Mouse (Mus musculus) gastrocnemius, postnatal 10 days (tissue): ENCODE results near the gene Gpr161. TPM values are rescaled to one million over a fixed set of nuclear protein-coding genes. Genes with fewer than 3 reads are reported as not detected.
"Not testable (repeated sequence)": the region's sequence is repeated elsewhere in the genome, so short reads cannot be mapped to it uniquely, and the experiment has no call there.

Experiments
- DNase-seq: peaks from one replicate; pipeline ENCODE4 v3.0.0; 2021; ENCODE audit warnings: mixed read lengths
- total RNA-seq, 2 experiments: library from RNA; stranded (reverse); gene quantifications; 2 replicates each; pipeline ENCODE4 v1.2.3; 2021

Gene Gpr161
- total RNA-seq, 2 experiments from 2014 or later = 3.9 to 4.2 TPM

GRCm38 (mm10) chr1:165316361-165316760, 20.8 kb downstream of the Gpr161 start:
- no peak for DNase-seq

- peak; percentile 87 for DNase-seq
Measured at GRCm38 (mm10) chr1:165320141-165320934, 24.7 kb downstream of the Gpr161 start.

GRCm38 (mm10) chr1:165321393-165321861, 25.8 kb downstream of the Gpr161 start:
- peak; percentile 26 for DNase-seq

- DNase-seq = no peak
Measured at GRCm38 (mm10) chr1:165321891-165322290, 26.3 kb downstream of the Gpr161 start.

- DNase-seq = no peak
Measured at GRCm38 (mm10) chr1:165322934-165323333, 27.3 kb downstream of the Gpr161 start.

- DNase-seq = no peak
Measured at GRCm38 (mm10) chr1:165327370-165327769, 31.8 kb downstream of the Gpr161 start.

GRCm38 (mm10) chr1:165327831-165328230, 32.2 kb downstream of the Gpr161 start:
- no peak for DNase-seq

GRCm38 (mm10) chr1:165328384-165329289, 33.0 kb downstream of the Gpr161 start:
- DNase-seq = not testable (repeated sequence)

- no peak for DNase-seq
Measured at GRCm38 (mm10) chr1:165330859-165331258, 35.3 kb downstream of the Gpr161 start.

- no peak for DNase-seq
Measured at GRCm38 (mm10) chr1:165332797-165333196, 37.2 kb downstream of the Gpr161 start.

GRCm38 (mm10) chr1:165342126-165342525, 46.5 kb downstream of the Gpr161 start:
- DNase-seq = no peak

GRCm38 (mm10) chr1:165344453-165344852, 48.9 kb downstream of the Gpr161 start:
- no peak for DNase-seq

- DNase-seq = no peak
Measured at GRCm38 (mm10) chr1:165348627-165349026, 53.0 kb downstream of the Gpr161 start.

GRCm38 (mm10) chr1:165356347-165356746, 60.8 kb downstream of the Gpr161 start:
- DNase-seq = no peak

GRCm38 (mm10) chr1:165363271-165363670, 67.7 kb downstream of the Gpr161 start:
- DNase-seq = no peak

- no peak for DNase-seq
Measured at GRCm38 (mm10) chr1:165365057-165365456, 69.5 kb downstream of the Gpr161 start.

- no peak for DNase-seq
Measured at GRCm38 (mm10) chr1:165370990-165371389, 75.4 kb downstream of the Gpr161 start.

GRCm38 (mm10) chr1:165373839-165374238, 78.2 kb downstream of the Gpr161 start:
- no peak for DNase-seq

Other genes with a start within 250 kb of the Gpr161 start
- gene Tbx19, start 135.0 kb upstream of the Gpr161 start, total RNA-seq = under 1 TPM; 0.16 to 0.19 TPM
- 10 to 100 TPM; 12.1 to 12.8 TPM for gene Sft2d2, start 101.4 kb upstream of the Gpr161 start, total RNA-seq
- gene Tiprl, start 58.8 kb upstream of the Gpr161 start, total RNA-seq = 10 to 100 TPM; 26.4 to 30.0 TPM
- gene Dcaf6, start 164.7 kb downstream of the Gpr161 start, total RNA-seq = 100 to 1,000 TPM; 128 to 135 TPM
- gene Mpc2, start 164.8 kb downstream of the Gpr161 start, total RNA-seq = 100 to 1,000 TPM; 148 to 186 TPM
- under 1 TPM in 1 of 2 experiments, not detected in 1; 0.12 TPM for gene Adcy10, start 189.4 kb downstream of the Gpr161 start, total RNA-seq